Mouse (Mus musculus): ENCODE results near the gene Immp2l.
"Not testable (repeated sequence)": the region's sequence is repeated elsewhere in the genome, so short reads cannot be mapped to it uniquely, and the experiment has no call there.

Gene Immp2l

GRCm38 (mm10) chr12:41726720-41727119 is 702.8 kb downstream of the Immp2l start:
- no peak for DNase-seq

- no peak for DNase-seq
These were observed 703.3 kb downstream of the Immp2l start for GRCm38 (mm10) chr12:41727221-41727620.

GRCm38 (mm10) chr12:41727764-41728338 is 704.0 kb downstream of the Immp2l start:
- DNase-seq, result no peak

GRCm38 (mm10) chr12:41728467-41728866 is 704.6 kb downstream of the Immp2l start:
- DNase-seq, result no peak

GRCm38 (mm10) chr12:41729780-41730179 is 705.9 kb downstream of the Immp2l start:
- DNase-seq, result no peak

GRCm38 (mm10) chr12:41733168-41733567 is 709.3 kb downstream of the Immp2l start:
- DNase-seq, result no peak

- DNase-seq, result no peak
These were observed 719.0 kb downstream of the Immp2l start for GRCm38 (mm10) chr12:41742887-41743286.

GRCm38 (mm10) chr12:41763396-41763795 is 739.5 kb downstream of the Immp2l start:
- no peak for DNase-seq

- no peak for DNase-seq
These were observed 750.1 kb downstream of the Immp2l start for GRCm38 (mm10) chr12:41773961-41774360.

GRCm38 (mm10) chr12:41774623-41775323 is 750.9 kb downstream of the Immp2l start:
- no peak for DNase-seq

- not testable (repeated sequence) for DNase-seq
These were observed 753.9 kb downstream of the Immp2l start for GRCm38 (mm10) chr12:41777762-41778161.

- DNase-seq, result not testable (repeated sequence)
These were observed 769.8 kb downstream of the Immp2l start for GRCm38 (mm10) chr12:41793681-41794080.

- DNase-seq, result no peak
These were observed 805.6 kb downstream of the Immp2l start for GRCm38 (mm10) chr12:41829517-41829916.

- no peak for DNase-seq
These were observed 807.8 kb downstream of the Immp2l start for GRCm38 (mm10) chr12:41831731-41832130.

- no peak for DNase-seq
These were observed 810.8 kb downstream of the Immp2l start for GRCm38 (mm10) chr12:41834646-41835045.

- no peak for DNase-seq
These were observed 814.5 kb downstream of the Immp2l start for GRCm38 (mm10) chr12:41838334-41838847.

- DNase-seq, result no peak
These were observed 815.4 kb downstream of the Immp2l start for GRCm38 (mm10) chr12:41839241-41839640.

- DNase-seq, result no peak
These were observed 818.9 kb downstream of the Immp2l start for GRCm38 (mm10) chr12:41842694-41843329.

- DNase-seq, result no peak
These were observed 828.1 kb downstream of the Immp2l start for GRCm38 (mm10) chr12:41851896-41852470.

- DNase-seq, result not testable (repeated sequence)
These were observed 835.8 kb downstream of the Immp2l start for GRCm38 (mm10) chr12:41859652-41860051.

GRCm38 (mm10) chr12:41868317-41868716 is 844.4 kb downstream of the Immp2l start:
- no peak for DNase-seq

- no peak for DNase-seq
These were observed 850.1 kb downstream of the Immp2l start for GRCm38 (mm10) chr12:41874015-41874414.

- DNase-seq, result no peak
These were observed 853.5 kb downstream of the Immp2l start for GRCm38 (mm10) chr12:41877292-41877959.
